Mouse (Mus musculus): ENCODE measurements around the gene Fryl.
"Not testable (repeated sequence)": the region's sequence is repeated elsewhere in the genome, so short reads cannot be mapped to it uniquely, and the experiment has no call there.

Gene Fryl

DNA sequence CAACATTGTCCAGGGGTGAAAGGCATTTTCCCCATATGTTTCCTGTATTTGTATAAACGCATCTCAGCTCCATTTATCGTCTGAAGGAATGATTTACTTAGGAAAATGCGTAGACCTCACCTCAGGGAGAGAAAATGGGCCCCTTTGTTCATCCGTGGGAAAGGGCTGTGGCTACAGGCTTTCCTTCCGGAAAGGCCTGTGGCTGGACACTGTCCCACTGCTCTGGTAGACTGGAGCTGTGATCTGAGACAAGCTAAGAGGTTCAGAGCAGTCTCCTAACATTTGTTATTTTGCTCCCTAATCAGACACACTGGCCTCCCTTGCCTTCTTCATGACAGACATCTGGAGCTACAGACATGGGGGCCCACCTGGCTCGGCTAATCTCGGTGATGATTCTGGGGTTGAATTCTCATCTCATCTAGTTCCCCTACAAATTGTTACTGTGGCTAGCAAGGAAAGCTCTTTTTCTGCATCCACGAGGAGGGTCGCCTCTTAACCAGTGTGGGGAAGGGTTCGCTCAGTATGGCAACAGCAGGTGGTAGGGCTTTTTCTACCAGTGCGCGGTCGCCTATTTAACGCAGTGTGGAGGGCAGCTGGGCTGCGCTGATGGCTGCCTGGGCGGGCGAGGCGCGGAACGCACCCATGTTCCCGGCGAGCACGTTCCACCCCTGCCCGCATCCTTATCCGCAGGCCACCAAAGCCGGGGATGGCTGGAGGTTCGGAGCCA lies 243.4 kb downstream of the Fryl start:
- in situ Hi-C loops (cut with MboI): not testable (repeated sequence)

DNA sequence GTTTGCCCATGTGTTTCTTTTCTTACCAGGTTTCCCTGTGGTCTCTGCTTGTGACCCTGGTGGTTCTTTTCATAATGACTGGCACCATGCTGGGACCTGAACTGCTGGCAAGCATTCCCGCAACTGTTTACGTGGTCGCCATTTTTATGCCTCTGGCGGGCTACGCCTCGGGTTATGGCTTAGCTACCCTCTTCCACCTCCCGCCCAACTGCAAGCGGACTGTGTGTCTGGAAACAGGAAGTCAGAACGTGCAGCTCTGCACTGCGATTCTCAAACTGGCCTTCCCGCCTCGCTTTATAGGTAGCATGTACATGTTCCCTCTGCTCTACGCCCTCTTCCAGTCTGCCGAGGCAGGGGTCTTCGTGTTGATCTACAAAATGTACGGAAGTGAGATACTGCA lies 244.6 kb downstream of the Fryl start:
- in situ Hi-C loops (cut with MboI): not testable (repeated sequence)

DNA sequence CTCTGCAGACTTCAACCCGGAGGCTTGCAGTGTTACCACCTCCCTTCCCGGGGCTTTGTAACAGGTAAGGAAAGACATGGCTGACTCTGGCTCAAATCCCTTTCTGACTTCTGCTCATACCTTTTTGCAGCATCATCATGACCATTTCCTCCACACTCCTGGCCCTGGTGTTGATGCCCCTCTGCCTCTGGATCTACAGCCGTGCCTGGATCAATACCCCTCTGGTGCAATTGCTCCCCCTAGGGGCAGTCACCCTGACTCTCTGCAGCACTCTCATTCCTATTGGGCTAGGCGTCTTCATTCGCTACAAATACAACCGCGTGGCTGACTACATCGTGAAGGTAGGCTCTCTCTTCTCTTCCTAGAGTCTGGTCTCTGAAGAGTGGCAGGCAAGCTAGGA lies 248.2 kb downstream of the Fryl start:
- in situ Hi-C loops (cut with MboI): not testable (repeated sequence)

DNA sequence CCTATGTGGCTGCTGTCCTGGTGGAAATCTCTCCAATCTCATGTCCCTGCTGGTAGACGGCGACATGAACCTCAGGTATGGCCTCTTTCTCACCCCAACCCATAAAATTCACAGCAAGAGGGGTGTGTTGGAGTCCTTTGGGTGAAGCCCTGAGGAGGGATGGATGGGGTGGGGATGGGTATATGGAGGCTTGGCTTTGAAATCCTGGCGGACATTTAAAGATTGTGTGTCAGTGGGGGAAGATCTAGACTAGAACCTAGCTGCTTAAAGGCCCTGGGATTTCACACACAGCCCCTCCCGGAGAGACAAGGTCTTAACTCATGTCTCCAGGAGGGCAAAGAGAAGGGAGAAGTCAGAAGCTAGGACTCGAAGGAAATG lies 248.8 kb downstream of the Fryl start:
- in situ Hi-C loops (cut with MboI): no loop called here

DNA sequence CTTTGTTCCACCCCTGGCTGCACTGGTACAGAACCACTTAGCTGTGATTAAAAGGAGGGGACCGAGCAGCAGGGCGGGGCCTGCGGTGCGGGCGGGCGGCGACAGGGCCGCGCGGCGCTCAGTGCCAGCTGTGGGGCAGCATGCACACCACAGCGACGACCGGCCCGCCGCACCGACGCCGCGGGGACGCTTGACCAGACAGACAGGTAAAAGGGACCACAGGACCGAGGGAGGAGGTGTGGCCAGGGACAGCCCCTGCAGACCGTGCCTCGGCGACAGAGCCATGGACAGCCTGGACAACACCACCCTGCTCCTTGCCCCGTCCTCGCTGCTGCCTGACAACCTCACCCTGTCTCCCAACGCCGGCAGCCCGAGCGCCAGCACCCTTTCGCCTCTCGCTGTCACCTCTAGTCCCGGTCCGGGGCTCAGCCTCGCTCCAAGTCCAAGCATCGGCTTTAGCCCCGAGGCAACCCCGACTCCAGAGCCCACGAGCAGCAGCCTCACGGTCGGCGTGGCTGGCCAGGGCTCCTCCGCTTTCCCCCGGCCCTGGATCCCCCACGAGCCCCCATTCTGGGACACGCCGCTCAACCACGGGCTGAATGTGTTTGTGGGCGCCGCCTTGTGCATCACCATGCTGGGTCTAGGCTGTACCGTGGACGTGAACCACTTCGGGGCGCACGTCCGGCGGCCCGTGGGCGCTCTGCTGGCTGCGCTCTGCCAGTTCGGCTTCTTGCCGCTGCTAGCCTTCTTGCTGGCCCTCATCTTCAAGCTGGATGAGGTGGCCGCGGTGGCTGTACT lies 249.4 kb downstream of the Fryl start, which contains the start of gene Slc10a4:
TSS of gene Slc10a4 (plus strand) at position 100 of the 798 bp plus-strand sequence.
- in situ Hi-C loops (cut with MboI): no loop called here

DNA sequence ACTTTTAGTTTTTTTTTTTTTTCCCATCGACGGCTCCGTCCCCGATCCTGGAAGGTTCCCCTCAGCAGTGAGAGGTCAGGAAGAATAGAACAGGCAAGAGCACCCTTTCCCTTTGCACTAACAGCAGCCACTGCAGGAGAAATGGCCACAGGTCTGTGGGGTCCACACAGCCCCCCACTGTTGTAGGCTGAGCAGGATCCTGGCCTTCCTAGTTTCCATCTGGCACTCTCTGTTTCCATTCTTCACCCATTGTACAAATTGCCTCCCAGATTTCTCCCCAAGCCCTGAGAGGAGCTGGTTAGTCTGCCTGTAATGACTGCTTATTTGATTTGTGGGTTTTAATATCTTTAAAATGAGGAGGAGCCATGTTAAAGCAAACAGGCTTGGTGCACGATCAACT lies 252.4 kb downstream of the Fryl start:
- in situ Hi-C loops (cut with MboI): no loop called here

DNA sequence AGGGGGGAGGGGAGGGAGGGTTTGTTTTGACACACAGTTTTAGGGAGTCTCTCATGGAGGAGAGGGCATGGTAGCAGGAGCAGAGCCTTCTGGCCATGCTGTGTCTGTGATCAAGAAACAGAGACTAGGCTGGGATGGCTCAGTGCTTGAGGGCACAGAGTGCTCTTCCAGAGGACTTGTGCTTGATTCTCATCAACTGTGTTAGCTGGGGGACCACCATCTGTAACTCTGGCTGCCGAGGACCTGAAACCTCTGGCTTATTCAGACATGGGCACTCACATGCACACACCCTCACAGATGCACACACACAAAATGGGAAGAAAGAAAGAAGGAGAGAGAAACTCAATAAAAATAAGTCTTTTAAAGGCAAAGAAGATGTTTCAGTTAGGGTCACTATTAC lies 257.9 kb downstream of the Fryl start:
- in situ Hi-C loops (cut with MboI): not testable (repeated sequence)

DNA sequence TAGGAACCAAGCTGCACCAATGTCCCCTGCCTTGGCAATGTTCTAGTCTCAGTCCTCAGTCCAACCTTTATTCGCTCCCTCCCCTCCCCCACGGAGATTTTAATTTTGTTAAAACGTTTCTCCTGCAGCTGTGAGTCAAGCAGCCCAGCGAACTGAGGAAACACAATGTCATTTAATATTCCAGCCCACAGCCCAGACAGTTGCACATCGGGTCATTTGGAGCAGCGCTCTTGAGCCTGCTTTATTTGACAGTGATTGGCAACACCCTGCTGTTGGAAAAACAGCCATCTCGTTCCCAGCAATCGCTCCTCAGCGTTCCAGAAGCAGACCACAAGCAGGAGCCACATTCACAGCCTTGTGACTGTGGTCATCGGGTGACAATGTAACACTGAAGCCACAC lies 261.0 kb downstream of the Fryl start:
- in situ Hi-C loops (cut with MboI): no loop called here

DNA sequence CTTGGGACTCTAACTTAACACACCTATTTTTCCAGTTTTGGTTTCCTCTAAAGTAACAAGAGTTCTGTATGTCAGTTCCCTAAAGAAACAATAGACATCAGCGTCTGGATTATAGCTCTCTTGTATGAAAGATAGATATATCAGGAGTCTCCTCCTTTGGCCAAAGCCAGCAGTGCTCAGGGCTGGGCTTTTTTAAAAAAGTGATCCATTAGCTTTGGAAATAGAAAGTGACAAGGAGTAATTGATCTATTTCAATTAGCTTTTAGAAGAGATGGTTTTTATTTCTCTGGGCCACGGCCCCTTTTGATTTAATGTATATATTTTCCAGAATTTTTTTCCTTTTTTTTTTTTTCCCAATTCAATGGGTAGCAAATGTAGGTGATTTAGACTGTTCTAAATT lies 261.5 kb downstream of the Fryl start:
- in situ Hi-C loops (cut with MboI): no loop called here

DNA sequence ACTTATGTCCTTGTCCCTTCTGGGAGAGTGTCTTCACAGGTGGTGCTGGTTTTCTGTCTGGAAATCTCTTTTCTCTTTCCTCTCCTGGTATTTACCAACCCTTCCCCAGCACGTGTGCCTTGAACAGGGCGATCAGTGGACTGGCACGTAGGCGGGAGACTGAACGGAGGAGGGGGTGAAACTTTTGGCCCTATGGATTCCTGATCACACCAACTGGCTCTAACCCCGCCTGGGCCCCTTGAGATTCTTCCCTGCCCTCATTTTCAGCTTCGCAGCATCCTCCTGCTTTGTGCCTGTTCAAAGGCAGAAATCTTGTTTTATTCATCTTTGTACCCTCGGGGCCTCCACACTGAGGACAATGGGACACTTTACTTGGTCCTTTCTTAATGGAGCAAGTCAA lies 262.0 kb downstream of the Fryl start:
- in situ Hi-C loops (cut with MboI): no loop called here

DNA sequence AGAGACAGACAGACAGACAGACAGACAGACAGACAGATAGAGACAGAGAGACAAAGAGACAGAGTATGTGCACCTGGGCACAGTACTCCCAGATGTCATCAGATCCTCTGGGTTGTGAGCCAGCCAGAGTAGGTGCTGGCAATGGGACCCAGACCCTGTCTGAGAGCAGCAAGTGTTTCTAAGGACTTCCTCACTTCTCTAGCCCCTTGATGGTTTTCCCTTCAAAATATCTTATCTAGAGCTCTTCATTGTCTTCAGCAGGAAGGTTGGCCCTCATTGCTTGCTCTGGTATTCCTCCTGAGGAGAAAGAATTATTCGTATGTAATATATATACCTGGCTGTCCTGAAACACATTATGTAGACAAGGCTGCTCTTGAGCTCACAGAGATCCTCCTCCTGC lies 263.9 kb downstream of the Fryl start:
- in situ Hi-C loops (cut with MboI): no loop called here

DNA sequence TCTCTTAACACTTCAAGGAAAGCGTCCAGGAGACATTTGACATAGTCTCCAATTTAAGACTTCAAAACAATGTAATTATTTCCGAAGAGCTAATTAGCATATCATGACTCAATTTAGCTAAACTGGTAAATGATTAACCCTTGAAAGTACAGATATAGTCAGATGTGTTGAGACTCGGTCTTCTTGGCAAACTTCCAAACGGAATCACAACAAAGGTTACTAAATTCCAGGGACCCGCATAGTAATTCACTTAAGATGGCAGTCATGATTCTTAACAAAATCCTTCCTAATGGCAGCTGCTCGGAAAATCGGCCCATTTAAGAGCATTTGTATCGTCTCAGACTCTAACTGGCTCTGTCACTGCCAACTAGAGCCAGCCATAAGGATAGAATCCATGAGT lies 266.7 kb downstream of the Fryl start:
- in situ Hi-C loops (cut with MboI): loop anchor here (10.0 kb wide), 1 partner anchor 395 kb away; no protein-coding TSS in a partner anchor

DNA sequence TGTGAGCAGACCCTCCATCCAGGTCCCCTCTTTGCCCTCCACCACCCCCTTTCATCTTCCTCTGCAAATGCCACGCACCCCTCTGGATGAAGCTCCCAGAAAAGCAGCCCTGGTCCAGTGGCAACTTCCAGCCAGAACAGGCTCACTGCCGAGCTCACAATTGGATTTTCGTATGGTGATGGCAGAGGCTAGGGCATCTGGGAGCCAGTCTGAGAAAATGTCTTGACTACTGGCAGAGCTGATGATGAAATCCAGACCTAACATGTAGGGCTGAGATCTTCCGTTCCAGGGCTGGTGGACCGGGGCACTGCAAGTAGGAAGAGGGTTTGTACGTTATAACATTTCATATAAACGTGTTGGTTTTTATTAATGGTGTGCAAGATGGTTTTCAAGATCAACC lies 268.6 kb downstream of the Fryl start:
- in situ Hi-C loops (cut with MboI): loop anchor here (10.0 kb wide), 1 partner anchor 397 kb away; no protein-coding TSS in a partner anchor

DNA sequence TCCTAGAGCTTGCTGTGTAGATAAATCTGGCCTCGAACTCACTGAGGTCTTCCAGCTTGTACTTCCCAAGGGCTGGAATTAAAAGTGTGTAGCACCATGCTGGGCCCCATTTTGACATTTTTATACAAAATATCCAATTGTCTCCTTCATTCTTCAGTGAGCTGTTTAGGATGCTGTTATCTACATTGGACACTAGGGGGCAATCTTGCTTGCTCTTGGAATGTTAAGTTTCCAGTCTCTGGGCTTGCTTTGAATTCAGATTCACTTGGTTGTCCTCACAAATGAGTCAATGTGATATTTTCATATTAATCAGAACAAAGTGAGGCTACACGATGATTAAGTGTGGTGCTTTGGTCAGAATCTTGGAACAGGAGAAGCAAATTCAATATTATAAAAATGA lies 272.3 kb downstream of the Fryl start:
- in situ Hi-C loops (cut with MboI): loop anchor here (10.0 kb wide), 1 partner anchor 401 kb away; no protein-coding TSS in a partner anchor

DNA sequence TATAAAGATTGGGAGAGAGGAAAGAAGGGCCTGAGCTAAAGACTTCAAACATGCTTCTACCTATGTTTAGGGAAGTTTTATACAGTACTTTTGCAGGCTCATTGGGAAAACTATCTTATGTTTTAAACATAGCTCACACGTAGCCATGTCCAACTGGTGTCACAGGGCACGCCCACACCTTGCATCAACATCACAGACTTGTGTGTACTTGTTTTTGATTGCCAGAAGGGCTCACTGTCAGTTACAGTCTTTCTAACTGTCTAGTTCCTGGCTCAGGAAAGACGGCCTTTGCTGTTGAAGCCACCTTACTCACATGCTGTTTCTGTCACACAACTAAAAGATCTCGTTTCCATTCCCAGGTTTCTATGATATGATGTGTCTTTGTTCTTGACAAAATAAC lies 279.9 kb downstream of the Fryl start:
- in situ Hi-C loops (cut with MboI): no loop called here

DNA sequence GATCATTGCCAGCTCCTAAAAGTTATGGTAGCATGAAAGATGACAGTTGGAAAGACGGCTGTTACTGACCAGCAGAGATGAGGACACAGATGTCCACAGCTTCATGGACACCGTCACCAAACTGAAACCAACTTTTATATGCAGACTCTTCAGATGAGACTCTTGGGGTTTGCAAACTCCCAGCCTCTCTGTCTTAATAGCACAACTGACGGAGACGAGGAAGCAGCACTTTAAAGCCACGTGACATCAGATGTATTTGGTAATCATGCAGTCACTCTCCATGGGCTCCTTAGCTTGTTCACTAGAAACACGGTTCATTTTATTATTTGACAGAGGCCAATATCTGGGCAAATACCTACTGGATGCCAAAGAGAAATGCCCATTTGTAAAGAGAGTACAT lies 280.4 kb downstream of the Fryl start:
- in situ Hi-C loops (cut with MboI): no loop called here

DNA sequence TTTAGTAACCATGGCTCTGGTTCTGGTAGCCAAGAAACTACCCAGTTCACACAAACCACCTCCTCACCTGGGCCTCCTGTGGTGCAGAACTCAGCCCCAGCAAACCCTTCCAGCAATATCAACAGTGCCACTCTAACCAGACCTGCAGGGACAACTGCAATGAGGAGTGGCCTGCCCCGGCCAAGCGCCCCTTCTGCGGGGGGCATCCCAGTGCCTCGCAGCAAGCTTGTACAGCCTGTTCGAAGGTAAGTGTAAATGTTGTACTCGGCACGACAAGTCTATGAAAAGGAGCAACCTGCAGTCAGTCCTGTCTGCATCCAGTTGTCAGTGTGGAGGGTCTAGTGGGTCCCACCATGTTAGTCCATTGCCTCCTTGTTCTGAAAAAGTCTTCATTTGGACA lies 281.8 kb downstream of the Fryl start, which contains the start of gene Gm10135:
TSS of gene Gm10135 (minus strand) at position 101 of the 400 bp plus-strand sequence.
- in situ Hi-C loops (cut with MboI): no loop called here

DNA sequence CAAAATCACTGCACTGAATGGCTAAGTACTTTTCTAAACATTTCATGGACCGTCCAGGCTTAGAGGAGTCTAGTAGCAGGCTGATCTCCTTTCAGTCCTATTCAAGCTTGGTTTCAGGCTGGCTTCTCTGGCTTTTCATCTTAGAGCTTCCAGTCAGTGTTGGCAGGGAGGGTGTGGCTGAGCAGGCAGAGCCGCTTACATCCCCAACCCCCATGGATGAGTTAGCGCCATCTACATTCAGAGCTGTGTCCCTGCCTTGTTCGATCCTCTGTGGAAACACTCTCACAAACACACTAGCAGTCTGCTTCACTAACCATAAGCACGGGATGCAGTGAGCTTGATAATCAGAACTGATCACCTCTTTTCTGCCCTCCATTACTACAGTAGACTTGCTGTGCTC lies 283.5 kb downstream of the Fryl start:
- in situ Hi-C loops (cut with MboI): no loop called here

DNA sequence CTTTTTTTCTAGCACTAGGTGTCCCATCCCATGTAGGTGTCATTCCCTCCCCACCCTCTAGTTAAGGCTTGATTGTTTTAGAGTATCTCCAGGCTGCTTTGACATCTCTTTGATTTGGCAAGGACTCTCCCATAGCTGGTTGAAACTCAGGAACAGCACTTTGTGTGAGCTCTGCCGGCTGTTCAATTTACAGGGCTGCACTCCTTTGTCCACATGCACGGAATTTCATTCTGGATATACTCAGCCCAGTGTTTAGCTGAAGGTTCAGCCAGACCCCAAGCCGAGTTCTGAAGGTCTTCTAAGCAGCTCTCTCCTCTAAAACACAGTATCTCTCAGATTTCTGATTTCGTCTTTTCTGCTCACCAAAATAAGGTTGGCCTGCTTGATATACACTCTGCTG lies 284.0 kb downstream of the Fryl start:
- in situ Hi-C loops (cut with MboI): no loop called here
